Mouse (Mus musculus) heart, postnatal 4 days (tissue): ENCODE data around the gene Clec4g. TPM values are rescaled to one million over a fixed set of nuclear protein-coding genes. Genes with fewer than 3 reads are reported as not detected.
"Not testable (repeated sequence)": the region's sequence is repeated elsewhere in the genome, so short reads cannot be mapped to it uniquely, and the experiment has no call there.

Experiments
- DNase-seq: peaks from one replicate; pipeline ENCODE4 v3.0.0; 2021
- total RNA-seq, 2 experiments: library from RNA; stranded (reverse); gene quantifications; 2 replicates each; pipeline ENCODE4 v1.2.3; 2021

Gene Clec4g
- 1 to 10 TPM in 1 of 2 experiments, under 1 TPM in 1; 0.63 to 1.3 TPM for total RNA-seq

GRCm38 (mm10) chr8:3720551-3720950, at the start of gene Clec4g:
Clec4g (minus strand) TSS chr8:3720651.
- no peak for DNase-seq

GRCm38 (mm10) chr8:3768641-3769040, 48.2 kb upstream of the Clec4g start:
- not testable (repeated sequence) for DNase-seq

GRCm38 (mm10) chr8:3754261-3754850, 33.9 kb upstream of the Clec4g start:
- peak; percentile 68 for DNase-seq

- no peak for DNase-seq
These were observed 28.3 kb upstream of the Clec4g start, which contains the start of gene Cd209a for GRCm38 (mm10) chr8:3748761-3749160. Cd209a (minus strand) TSS chr8:3748984.

GRCm38 (mm10) chr8:3736947-3737346, 16.5 kb upstream of the Clec4g start:
- DNase-seq, result no peak

GRCm38 (mm10) chr8:3735599-3735998, 15.1 kb upstream of the Clec4g start:
- DNase-seq, result no peak

GRCm38 (mm10) chr8:3734084-3734483, 13.6 kb upstream of the Clec4g start:
- no peak for DNase-seq

- no peak for DNase-seq
These were observed 590 bp upstream of the Clec4g start for GRCm38 (mm10) chr8:3721041-3721440.

- peak; percentile 76 for DNase-seq
These were observed 1.9 kb downstream of the Clec4g start for GRCm38 (mm10) chr8:3718559-3718958.

GRCm38 (mm10) chr8:3717321-3717954, 3.0 kb downstream of the Clec4g start:
- DNase-seq, result no peak

GRCm38 (mm10) chr8:3711646-3712045, 8.8 kb downstream of the Clec4g start:
- DNase-seq, result no peak

- no peak for DNase-seq
These were observed 10.1 kb downstream of the Clec4g start for GRCm38 (mm10) chr8:3710312-3710711.

GRCm38 (mm10) chr8:3707611-3708010, 12.8 kb downstream of the Clec4g start:
- DNase-seq, result no peak

- no peak for DNase-seq
These were observed 14.7 kb downstream of the Clec4g start for GRCm38 (mm10) chr8:3705711-3706110.

GRCm38 (mm10) chr8:3701491-3701890, 19.0 kb downstream of the Clec4g start:
- DNase-seq, result no peak

- DNase-seq, result no peak
These were observed 26.3 kb downstream of the Clec4g start, which contains the start of gene Fcer2a for GRCm38 (mm10) chr8:3694121-3694520. Fcer2a (minus strand) TSS chr8:3694175.

GRCm38 (mm10) chr8:3690774-3691173, 29.7 kb downstream of the Clec4g start:
- no peak for DNase-seq

GRCm38 (mm10) chr8:3687537-3687936, 32.9 kb downstream of the Clec4g start:
- DNase-seq, result no peak

- no peak for DNase-seq
These were observed 35.0 kb downstream of the Clec4g start for GRCm38 (mm10) chr8:3685422-3685821.

GRCm38 (mm10) chr8:3684530-3684929, 35.9 kb downstream of the Clec4g start:
- DNase-seq, result no peak

GRCm38 (mm10) chr8:3683408-3684176, 36.9 kb downstream of the Clec4g start:
- peak; percentile 15 for DNase-seq

- no peak for DNase-seq
These were observed 38.0 kb downstream of the Clec4g start for GRCm38 (mm10) chr8:3682435-3682834.

- no peak for DNase-seq
These were observed 40.8 kb downstream of the Clec4g start for GRCm38 (mm10) chr8:3679656-3680055.
